Mouse (Mus musculus) kidney, adult 10 weeks (tissue): ENCODE measurements around the gene Erlin1. TPM values are rescaled to one million over a fixed set of nuclear protein-coding genes. Genes with fewer than 3 reads are reported as not detected.

ENCODE experiments used
- polyA plus RNA-seq: library from polyadenylated mRNA; stranded (reverse); fragments of 350-450 nt; fragmentation: Illumina TruSeq; extraction: RNeasy Lipid Tissue Mini Kit (QIAGEN cat#74804); gene quantifications from one replicate; pipeline ENCODE4 v1.2.3, GENCODE M21; 2014; ENCODE audit warnings: low read depth, low replicate concordance

Gene Erlin1
- polyA plus RNA-seq, result 151 TPM

GRCm38 (mm10) chr19:44069121-44069913, at the start of gene Erlin1:
Erlin1 (minus strand) TSS chr19:44069785.

GRCm38 (mm10) chr19:44106831-44107660, 37.5 kb upstream of the Erlin1 start, which contains the start of gene Chuk:
Chuk (minus strand) TSS chr19:44107480.

GRCm38 (mm10) chr19:44028972-44029371, 40.6 kb downstream of the Erlin1 start, which contains the start of gene Cyp2c23:
Cyp2c23 (minus strand) TSS chr19:44029208.

GRCm38 (mm10) chr19:43986069-43986794, 83.4 kb downstream of the Erlin1 start, which contains the start of gene Cpn1:
Cpn1 (minus strand) TSS chr19:43986556.

Other genes starting within 250 kb of the Erlin1 start
- 4.2 TPM for gene Dnmbp, start 129.6 kb downstream of the Erlin1 start, polyA plus RNA-seq
- 3.0 TPM for gene Cpn1, start 83.2 kb downstream of the Erlin1 start, polyA plus RNA-seq
- 45.4 TPM for gene Cyp2c23, start 40.6 kb downstream of the Erlin1 start, polyA plus RNA-seq
- gene Chuk, start 37.7 kb upstream of the Erlin1 start, polyA plus RNA-seq, result 380 TPM
- 9.9 TPM for gene Cwf19l1, start 66.1 kb upstream of the Erlin1 start, polyA plus RNA-seq
- 32.5 TPM for gene Bloc1s2, start 76.7 kb upstream of the Erlin1 start, polyA plus RNA-seq
- gene Pkd2l1, start 122.7 kb upstream of the Erlin1 start, polyA plus RNA-seq, result not detected
- 0.20 TPM for gene Scd3, start 133.5 kb upstream of the Erlin1 start, polyA plus RNA-seq
- gene Scd2, start 223.9 kb upstream of the Erlin1 start, polyA plus RNA-seq, result 70.4 TPM